ENCODE assay signal across 16 mouse cellular contexts in the genomic region with DNA sequence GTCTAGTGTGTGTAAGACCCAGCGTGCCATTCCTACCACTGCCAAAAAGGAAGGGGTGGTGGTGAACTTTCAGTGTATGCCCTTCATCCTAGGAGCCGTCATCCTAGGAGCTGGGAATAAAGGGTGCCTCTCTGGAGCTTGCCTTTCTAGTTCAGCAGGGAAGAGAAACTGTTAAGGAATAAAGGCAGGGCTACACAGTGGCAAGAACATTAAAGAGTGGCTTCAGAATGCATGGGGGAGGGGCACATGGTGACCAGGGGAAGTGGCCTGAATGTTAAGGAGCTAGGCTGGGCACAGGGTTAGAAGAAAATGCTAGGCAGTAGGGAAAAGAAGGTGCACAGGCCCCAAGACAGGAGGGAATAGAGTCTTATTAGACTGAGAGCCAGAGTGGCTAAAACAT. TPM values are rescaled to one million over a fixed set of nuclear protein-coding genes. Genes with fewer than 3 reads are reported as not detected.
DNase-seq lines count a peak whose midpoint lies in the region; TF ChIP-seq lines count a peak whose summit lies in the region.
"Had no signal": no experiment of that assay in that cellular context is flagged by ENCODE, and none has a peak within 500 bp of the region (broad histone marks: within the 10 kb centered on the region; RNA-seq: fewer than 3 reads in every experiment).

No protein-coding gene starts in this region.

- H3K27ac ChIP-seq in layer of hippocampus, adult 2 months = peak overlapping the region; percentile 93
- H3K27ac ChIP-seq: stomach, embryonic 15.5 days had no signal

- DNase-seq in heart, adult 11 months = peak; percentile 88
- no peak for DNase-seq in heart, adult 9 months (ENCODE audit: low spot score in 2 of 2)
- no peak for DNase-seq in layer of hippocampus, adult 2 months (ENCODE audit: low spot score in 2 of 2)
- DNase-seq in layer of hippocampus, adult 8-10 months (ENCODE audit: low spot score in 2 of 2) = no peak
- peak; percentile 66 to 70 for DNase-seq in right cerebral cortex, postnatal 10 days (ENCODE audit: low spot score in 2 of 2)
- no peak for DNase-seq in right cerebral cortex, postnatal 25 days
- DNase-seq in frontal cortex, postnatal 10 days (ENCODE audit: low spot score in 2 of 2) = no peak
- no peak for DNase-seq in layer of hippocampus, adult 11-12 months (ENCODE audit: low spot score)
- DNase-seq: cerebellum, postnatal 36 days; gastrocnemius, postnatal 36 days; right cerebral cortex, postnatal 14 days had no signal

- H3K4me3 ChIP-seq in layer of hippocampus, adult 2 months = no peak overlapping the region
- H3K4me3 ChIP-seq: stomach, embryonic 15.5 days had no signal

- TF ChIP-seq CTCF in layer of hippocampus, adult 2 months (conservative IDR thresholded peaks at IDR 0.05) = no peak

RNA-seq across cellular contexts. Expression of gene Rfx1, which starts 3.1 kb away (rescaled TPM):
- 10 to 100 TPM; 28.7 to 33.3 TPM for total RNA-seq in layer of hippocampus, adult 2 months (2021)
- 10 to 100 TPM; 24.6 to 34.1 (median 28.3) TPM for total RNA-seq in layer of hippocampus, adult 8-10 months (2022)

RNA-seq across cellular contexts. Expression of gene Gm10643, which starts 4.8 kb away (rescaled TPM):
- total RNA-seq in layer of hippocampus, adult 2 months (2021) = 1 to 10 TPM; 4.2 to 6.7 TPM
- 1 to 10 TPM; 3.4 to 7.1 (median 5.4) TPM for total RNA-seq in layer of hippocampus, adult 8-10 months (2022)

RNA-seq across cellular contexts. Expression of gene Rln3, which starts 24.9 kb away (rescaled TPM):
- not detected for total RNA-seq in layer of hippocampus, adult 2 months (2021)
- total RNA-seq in layer of hippocampus, adult 8-10 months (2022) = not detected
- total RNA-seq: adrenal gland, adult 18-20 months; gastrocnemius, postnatal 36 days; layer of hippocampus, postnatal 10 days; megakaryocyte progenitor cell, adult 5-6 weeks; neutrophil, adult 5-6 weeks had no signal

RNA-seq across cellular contexts. Expression of gene Il27ra, which starts 27.4 kb away (rescaled TPM):
- 1 to 10 TPM; 2.0 TPM for total RNA-seq in layer of hippocampus, adult 2 months (2021)
- 1 to 10 TPM; 1.5 to 2.7 (median 1.8) TPM for total RNA-seq in layer of hippocampus, adult 8-10 months (2022)

RNA-seq across cellular contexts. Expression of gene Dcaf15, which starts 34.8 kb away (rescaled TPM):
- 10 to 100 TPM; 21.2 to 22.5 TPM for total RNA-seq in layer of hippocampus, adult 2 months (2021)
- 10 to 100 TPM; 18.9 to 21.6 (median 19.3) TPM for total RNA-seq in layer of hippocampus, adult 8-10 months (2022)

Comparison
In these comparisons a context has a peak if more than half of its experiments do, and no peak if none do; other contexts are left out.
1. DNase-seq: peak in heart, adult 11 months (single experiment) and right cerebral cortex, postnatal 10 days (2 of 2); none in heart, adult 9 months (0 of 2), layer of hippocampus, adult 2 months (0 of 2), layer of hippocampus, adult 8-10 months (0 of 2), right cerebral cortex, postnatal 25 days (single experiment), frontal cortex, postnatal 10 days (0 of 2) and layer of hippocampus, adult 11-12 months (single experiment).